Mouse (Mus musculus) urinary bladder, postnatal 36 days (tissue): Measurements from ENCODE around the gene T2.
"Not testable (repeated sequence)": the region's sequence is repeated elsewhere in the genome, so short reads cannot be mapped to it uniquely, and the experiment has no call there.

Experiments
- DNase-seq, 2 experiments: peaks; one replicate each; pipeline ENCODE4 v3.0.0; 2022; ENCODE audit warnings: low spot score in 2 of 2, mixed read lengths in 1 of 2

Gene T2

GRCm38 (mm10) chr17:8367514-8368480 lies 12.0 kb downstream of the T2 start:
- DNase-seq = no peak

- DNase-seq = no peak
Measured at GRCm38 (mm10) chr17:8368570-8368969, 12.8 kb downstream of the T2 start.

GRCm38 (mm10) chr17:8369171-8369570 lies 13.4 kb downstream of the T2 start:
- no peak for DNase-seq

GRCm38 (mm10) chr17:8370634-8371229 lies 14.9 kb downstream of the T2 start:
- no peak for DNase-seq

- DNase-seq = peak in 1 of 2 experiments; percentile 17
Measured at GRCm38 (mm10) chr17:8371834-8372233, 16.0 kb downstream of the T2 start.

GRCm38 (mm10) chr17:8372286-8373046 lies 16.7 kb downstream of the T2 start:
- peak; percentile 52 to 72 for DNase-seq

GRCm38 (mm10) chr17:8377298-8377697 lies 21.5 kb downstream of the T2 start:
- no peak for DNase-seq

GRCm38 (mm10) chr17:8385441-8385840 lies 29.6 kb downstream of the T2 start:
- DNase-seq = no peak

GRCm38 (mm10) chr17:8388463-8388862 lies 32.7 kb downstream of the T2 start:
- DNase-seq = no peak

- DNase-seq = no peak
Measured at GRCm38 (mm10) chr17:8388990-8389789, 33.4 kb downstream of the T2 start.

- DNase-seq = no peak
Measured at GRCm38 (mm10) chr17:8389790-8390095, 34.0 kb downstream of the T2 start.

GRCm38 (mm10) chr17:8390487-8390886 lies 34.7 kb downstream of the T2 start:
- no peak for DNase-seq

GRCm38 (mm10) chr17:8396371-8396770 lies 40.6 kb downstream of the T2 start:
- no peak for DNase-seq

GRCm38 (mm10) chr17:8397946-8398345 lies 42.2 kb downstream of the T2 start:
- DNase-seq = no peak

- not testable (repeated sequence) for DNase-seq
Measured at GRCm38 (mm10) chr17:8403932-8404331, 48.1 kb downstream of the T2 start.

- DNase-seq = no peak
Measured at GRCm38 (mm10) chr17:8406285-8406684, 50.5 kb downstream of the T2 start.

GRCm38 (mm10) chr17:8408002-8408401 lies 52.2 kb downstream of the T2 start:
- not testable (repeated sequence) for DNase-seq

GRCm38 (mm10) chr17:8408589-8409295 lies 53.0 kb downstream of the T2 start:
- no peak for DNase-seq

- DNase-seq = no peak
Measured at GRCm38 (mm10) chr17:8410330-8410729, 54.5 kb downstream of the T2 start.

GRCm38 (mm10) chr17:8413656-8414055 lies 57.9 kb downstream of the T2 start:
- DNase-seq = no peak

- DNase-seq = no peak
Measured at GRCm38 (mm10) chr17:8415533-8415932, 59.7 kb downstream of the T2 start.
